Mouse (Mus musculus) lung, embryonic 16.5 days (tissue): Measurements from ENCODE around the gene Dpm3. TPM values are rescaled to one million over a fixed set of nuclear protein-coding genes. Genes with fewer than 3 reads are reported as not detected.

Experiments
- ATAC-seq: fragments of 200-750 bp; cut with Nextera tagmentation; 2 replicates; pipeline ENCODE4 v1.8.0; 2017; ENCODE audit warnings: low read depth, mild to moderate bottlenecking, moderate library complexity
- H3K27ac ChIP-seq: fragments of 300-500 bp; sonication (generic); 2 replicates; pipeline ENCODE4 v1.5.1; 2014; ENCODE audit warnings: mild to moderate bottlenecking, control low read depth, low read length
- H3K27me3 ChIP-seq: fragments of 300-500 bp; sonication (generic); 2 replicates; pipeline ENCODE4 v1.6.1; 2014; ENCODE audit warnings: low read depth, low read length, mixed read lengths; ENCODE audit not compliant: control insufficient read depth, insufficient read depth
- H3K36me3 ChIP-seq: fragments of 300-500 bp; sonication (generic); 2 replicates; pipeline ENCODE4 v1.6.1; 2014; ENCODE audit warnings: low read length; ENCODE audit not compliant: control insufficient read depth, insufficient read depth
- H3K4me1 ChIP-seq: fragments of 300-500 bp; sonication (generic); replicated peaks from 2 replicates; pipeline ENCODE4 v1.6.1; 2014; ENCODE audit warnings: low read length, mixed read lengths; ENCODE audit not compliant: control insufficient read depth, insufficient read depth
- H3K4me2 ChIP-seq: fragments of 300-500 bp; sonication (generic); 2 replicates; pipeline ENCODE4 v1.6.1; 2014; ENCODE audit warnings: low read depth, low read length, control low read depth
- H3K4me3 ChIP-seq: fragments of 300-500 bp; sonication (generic); 2 replicates; pipeline ENCODE4 v1.5.1; 2014; ENCODE audit warnings: mild to moderate bottlenecking, low read length, control low read depth
- H3K9ac ChIP-seq: fragments of 300-500 bp; sonication (generic); 2 replicates; pipeline ENCODE4 v1.6.1; 2014; ENCODE audit warnings: low read length, control low read depth
- H3K9me3 ChIP-seq: fragments of 300-500 bp; sonication (generic); 2 replicates; pipeline ENCODE4 v1.6.1; 2016; ENCODE audit warnings: low read length; ENCODE audit not compliant: control insufficient read depth
- WGBS: fragments of 180-500 bp; shearing (Covaris S2); extraction: QIAGEN DNeasy Blood & Tissue Kit; methylation state at CpG from one replicate; pipeline ENCODE4 v1.1.7; 2014; 5-methylcytosine and 5-hydroxymethylcytosine counted together
- polyA plus RNA-seq: library from polyadenylated mRNA; unstranded; fragments of >200 nt; fragmentation: Nextera tagmentation; extraction: Ambion mirVana; gene quantifications from 2 replicates; pipeline ENCODE4 v1.2.1, GENCODE M21; 2015

Gene Dpm3
- polyA plus RNA-seq, 1 experiment from 2014 or later = 135 TPM

DNA sequence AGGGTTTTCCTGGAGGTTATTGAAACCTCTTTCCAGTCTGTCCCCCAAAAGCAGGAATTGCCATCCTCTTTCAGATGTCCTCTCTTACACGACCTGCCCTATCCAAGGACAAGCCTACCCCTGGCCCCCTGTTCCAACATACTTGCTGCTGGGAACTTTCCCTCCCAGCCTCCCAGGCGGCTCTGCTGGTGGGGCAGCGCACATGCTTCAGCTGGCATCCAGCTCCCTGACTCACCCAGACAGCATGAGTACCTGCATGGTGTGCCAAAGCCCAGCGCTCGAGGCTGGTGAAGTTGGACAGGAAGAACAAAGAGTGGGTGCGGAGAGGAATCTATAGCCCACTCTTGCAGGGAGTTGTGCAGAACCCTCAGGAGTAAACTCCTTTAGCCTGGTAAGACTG, 11.7 kb downstream of the Dpm3 start:
- Histone ChIP-seq H3K27ac (peak overlapping the region; percentile 93), H3K4me1 (peaks cover 36% of the 10 kb centered on the region), H3K27me3 (no peaks in the 10 kb centered on the region), H3K4me3 (peak overlapping the region; percentile 66), H3K36me3 (peaks cover 25% of the 10 kb centered on the region), H3K9ac (peak overlapping the region; percentile 80), H3K9me3 (no peaks in the 10 kb centered on the region), H3K4me2 (peak overlapping the region; percentile 51)
- 60% methylated on average over 6 of the region's 6 CpGs for WGBS
- peak; percentile 23; the same call in 1 of the 2 replicates for ATAC-seq

- H3K4me3 ChIP-seq = no peak overlapping the region
- H3K9me3 ChIP-seq = no peaks in the 10 kb centered on the region
- no peak overlapping the region for H3K27ac ChIP-seq
- H3K36me3 ChIP-seq = peaks cover 29% of the 10 kb centered on the region
- no peak overlapping the region for H3K4me2 ChIP-seq
- H3K4me1 ChIP-seq = peaks cover 42% of the 10 kb centered on the region
- 47% methylated on average over 6 of the region's 6 CpGs for WGBS
- H3K27me3 ChIP-seq = no peaks in the 10 kb centered on the region
- no peak overlapping the region for H3K9ac ChIP-seq
- ATAC-seq = no peak
These were observed 12.6 kb downstream of the Dpm3 start for GRCm38 (mm10) chr3:89271760-89272159.

DNA sequence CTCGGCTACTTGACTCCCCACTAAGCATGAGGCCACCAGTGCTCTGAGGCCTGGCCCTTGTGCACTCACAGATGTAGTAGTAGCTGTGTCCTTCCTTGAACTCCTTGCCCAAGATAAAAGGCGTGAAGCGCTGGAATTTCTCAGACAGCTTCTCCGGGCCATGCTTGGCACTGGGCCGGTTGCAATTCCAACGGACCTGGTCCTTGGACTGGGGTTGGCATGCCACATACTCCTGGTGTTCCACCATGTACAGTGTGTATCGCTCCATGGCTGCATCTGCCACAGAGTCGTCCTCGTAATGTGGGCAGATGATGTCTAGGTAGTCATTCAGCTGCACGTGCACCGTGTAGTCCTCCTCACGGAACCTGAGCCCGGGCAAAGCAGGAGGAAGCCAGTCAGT, 16.9 kb downstream of the Dpm3 start:
- 82% methylated on average over 13 of the region's 13 CpGs for WGBS
- H3K27me3 ChIP-seq = no peaks in the 10 kb centered on the region; the same call in none of the 2 replicates
- H3K4me1 ChIP-seq = peaks cover 21% of the 10 kb centered on the region
- H3K9me3 ChIP-seq = no peaks in the 10 kb centered on the region
- H3K36me3 ChIP-seq = peaks cover 25% of the 10 kb centered on the region
- H3K27ac ChIP-seq = no peak overlapping the region; the same call in 1 of the 2 replicates
- ATAC-seq = no peak
- no peak overlapping the region for H3K9ac ChIP-seq
- no peak overlapping the region for H3K4me3 ChIP-seq
- H3K4me2 ChIP-seq = no peak overlapping the region

DNA sequence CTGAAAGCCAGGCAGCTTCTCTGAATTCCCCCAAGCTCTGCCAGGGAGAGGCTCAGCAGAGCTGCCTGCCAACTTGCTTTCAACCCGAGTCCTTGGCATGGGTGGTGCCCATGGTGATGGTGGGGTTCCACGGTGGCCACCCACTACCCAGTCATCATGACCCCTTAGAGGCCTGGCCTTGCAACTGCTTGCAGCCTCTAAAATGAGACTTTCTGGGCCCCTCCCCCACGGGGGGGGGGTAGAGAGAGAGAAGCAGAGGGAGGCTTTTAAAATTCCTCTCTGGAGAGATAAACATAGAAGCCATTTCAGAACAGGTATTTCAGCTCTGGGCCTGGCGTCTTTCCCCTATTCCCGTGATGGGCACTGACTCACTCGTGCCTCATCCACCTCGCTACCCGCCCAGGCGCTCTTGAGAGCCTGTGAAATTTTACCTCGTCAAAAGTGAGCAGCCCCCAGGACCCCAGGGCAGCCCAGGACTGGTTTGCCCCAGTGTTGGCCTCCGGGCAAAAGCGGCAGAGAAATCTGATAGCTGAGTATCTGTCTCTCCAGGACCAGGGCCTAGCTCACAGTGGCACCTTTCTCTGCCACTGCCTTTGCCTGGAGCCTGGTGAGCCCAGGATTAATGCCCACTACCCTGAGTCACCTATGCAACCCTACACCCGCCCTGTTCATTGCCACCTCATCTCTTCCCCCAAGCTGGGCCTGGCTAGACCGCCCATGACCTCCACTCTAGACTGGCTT, 18.3 kb downstream of the Dpm3 start:
- H3K4me1 ChIP-seq = peaks cover 29% of the 10 kb centered on the region
- H3K4me2 ChIP-seq = peak overlapping the region; percentile 94
- H3K36me3 ChIP-seq = peaks cover 17% of the 10 kb centered on the region
- peak overlapping the region; percentile 91 for H3K9ac ChIP-seq
- 0 out of 2 replicates have a peak, but pooled peaks have one; percentile 0 for ATAC-seq
- H3K4me3 ChIP-seq = peak overlapping the region; percentile 84
- H3K27ac ChIP-seq = peak overlapping the region; percentile 98
- H3K27me3 ChIP-seq = no peaks in the 10 kb centered on the region; the same call in none of the 2 replicates
- no peaks in the 10 kb centered on the region for H3K9me3 ChIP-seq
- WGBS = 26% methylated on average over 14 of the region's 14 CpGs

DNA sequence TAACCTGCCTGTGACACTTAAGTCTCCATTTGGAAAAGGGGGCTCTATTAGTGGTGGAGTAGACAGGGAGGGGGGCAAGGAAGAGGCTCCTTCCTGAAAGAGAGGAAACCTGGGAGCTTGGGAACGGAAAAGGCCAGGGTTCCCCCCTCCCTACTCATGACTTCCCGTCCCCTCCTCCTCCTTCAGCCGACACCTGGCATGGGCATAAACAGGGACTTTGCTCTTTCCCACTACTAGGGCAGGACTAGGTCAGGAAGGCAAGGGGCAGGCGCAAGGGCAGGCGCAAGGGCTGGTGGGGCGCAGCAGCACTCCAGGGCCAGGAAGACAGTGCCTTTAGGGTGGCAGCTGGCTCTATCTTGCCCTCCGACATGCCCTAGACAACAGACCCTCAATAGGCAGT, 18.9 kb downstream of the Dpm3 start:
- Histone ChIP-seq H3K9ac (peak overlapping the region; percentile 91), H3K4me2 (peak overlapping the region; percentile 94), H3K27ac (peak overlapping the region; percentile 98), H3K9me3 (no peaks in the 10 kb centered on the region), H3K4me1 (peaks cover 29% of the 10 kb centered on the region), H3K27me3 (no peaks in the 10 kb centered on the region; the same call in none of the 2 replicates), H3K4me3 (peak overlapping the region; percentile 84), H3K36me3 (peaks cover 15% of the 10 kb centered on the region)
- WGBS = 39% methylated on average over 7 of the region's 7 CpGs
- peak; percentile 36 for ATAC-seq

DNA sequence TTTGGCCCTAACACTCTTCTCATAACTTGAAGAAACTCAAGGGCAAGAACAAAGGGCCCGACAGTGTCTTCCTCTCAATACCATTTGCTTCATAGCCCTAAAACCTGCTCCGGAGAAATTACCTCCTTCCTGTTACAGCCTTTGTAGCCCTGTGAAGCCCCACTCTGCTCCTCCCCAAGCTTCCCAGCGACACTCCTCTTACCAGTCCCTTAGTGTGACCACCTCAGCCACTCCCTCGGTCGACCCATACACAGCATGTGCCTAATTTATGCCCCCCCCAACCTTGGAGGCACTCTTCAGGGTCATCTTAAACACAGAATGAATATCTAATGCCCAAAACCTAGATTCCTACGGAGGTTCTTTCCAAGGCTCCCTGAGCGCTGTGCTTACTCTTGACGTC, 19.5 kb downstream of the Dpm3 start:
- no peaks in the 10 kb centered on the region; the same call in none of the 2 replicates for H3K27me3 ChIP-seq
- no peak for ATAC-seq
- H3K27ac ChIP-seq = peak overlapping the region; percentile 98
- H3K9ac ChIP-seq = peak overlapping the region; percentile 91
- peak overlapping the region; percentile 84 for H3K4me3 ChIP-seq
- peak overlapping the region; percentile 94 for H3K4me2 ChIP-seq
- peaks cover 29% of the 10 kb centered on the region for H3K4me1 ChIP-seq
- WGBS = 13% methylated on average over 8 of the region's 8 CpGs
- H3K9me3 ChIP-seq = no peaks in the 10 kb centered on the region
- H3K36me3 ChIP-seq = peaks cover 15% of the 10 kb centered on the region

DNA sequence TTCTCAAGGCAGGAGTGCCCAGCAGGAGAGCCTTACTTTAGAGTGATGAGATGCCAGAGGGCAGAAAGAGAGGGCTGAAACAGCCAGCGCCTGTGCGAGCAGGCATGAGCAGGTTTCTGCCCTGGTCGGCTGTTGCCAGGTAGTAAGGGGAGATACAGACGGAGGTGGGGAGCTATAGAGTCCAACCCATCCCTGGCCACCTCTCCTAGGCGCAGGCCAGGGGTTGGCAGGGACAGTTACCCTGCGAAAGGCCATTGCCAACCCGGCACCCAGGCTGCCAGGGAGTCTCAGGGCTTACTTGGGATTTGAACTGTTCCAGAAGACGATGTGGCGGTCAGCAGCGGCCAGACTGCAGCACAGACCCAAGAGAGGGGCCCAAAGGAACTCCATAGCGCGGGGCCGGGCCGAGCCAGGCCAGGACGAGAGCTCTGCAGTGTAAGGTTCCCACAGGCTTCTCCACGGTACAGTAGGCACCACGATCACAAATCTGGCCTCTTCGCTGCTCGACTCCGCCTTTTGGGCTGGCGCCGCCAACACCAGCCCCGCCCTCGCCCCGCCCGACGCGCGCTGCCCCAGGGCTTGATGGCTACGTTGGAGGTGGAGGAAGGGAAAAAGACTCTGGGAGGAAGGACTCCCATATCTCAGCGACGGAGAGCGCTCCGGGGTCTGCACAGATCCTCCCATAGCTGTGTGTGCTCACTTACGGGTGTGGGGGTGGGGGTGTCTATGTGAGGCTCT, 20.2 kb downstream of the Dpm3 start:
- peak overlapping the region; percentile 94 for H3K4me2 ChIP-seq
- peaks cover 29% of the 10 kb centered on the region for H3K4me1 ChIP-seq
- peak overlapping the region; percentile 84 for H3K4me3 ChIP-seq
- H3K36me3 ChIP-seq = peaks cover 15% of the 10 kb centered on the region
- H3K9ac ChIP-seq = peak overlapping the region; percentile 91
- 3% methylated on average over 35 of the region's 35 CpGs for WGBS
- ATAC-seq = peak; percentile 83
- H3K27me3 ChIP-seq = no peaks in the 10 kb centered on the region; the same call in none of the 2 replicates
- H3K9me3 ChIP-seq = no peaks in the 10 kb centered on the region
- H3K27ac ChIP-seq = peak overlapping the region; percentile 98

GRCm38 (mm10) chr3:89280050-89280605, 21.0 kb downstream of the Dpm3 start:
- H3K4me2 ChIP-seq = peak overlapping the region; percentile 94
- peak overlapping the region; percentile 98 for H3K27ac ChIP-seq
- under 1% methylated on average over 29 of the region's 29 CpGs for WGBS
- peaks cover 11% of the 10 kb centered on the region for H3K36me3 ChIP-seq
- H3K4me1 ChIP-seq = peaks cover 29% of the 10 kb centered on the region
- no peaks in the 10 kb centered on the region; the same call in none of the 2 replicates for H3K27me3 ChIP-seq
- peak overlapping the region; percentile 91 for H3K9ac ChIP-seq
- H3K4me3 ChIP-seq = peak overlapping the region; percentile 84
- ATAC-seq = peak; percentile 15
- H3K9me3 ChIP-seq = no peaks in the 10 kb centered on the region
